Mouse (Mus musculus) intestine, postnatal 0 days (tissue): ENCODE data around the gene Zcrb1. TPM values are rescaled to one million over a fixed set of nuclear protein-coding genes. Genes with fewer than 3 reads are reported as not detected.

Experiments
- ATAC-seq: fragments of 200-750 bp; cut with Nextera tagmentation; 2 replicates; pipeline ENCODE4 v1.8.0; 2017; ENCODE audit warnings: mild to moderate bottlenecking, moderate TSS enrichment, moderate library complexity
- H3K27ac ChIP-seq: fragments of 300-500 bp; sonication (generic); 2 replicates; pipeline ENCODE4 v1.5.1; 2014; ENCODE audit warnings: mild to moderate bottlenecking, low read depth, low read length, moderate library complexity
- H3K27me3 ChIP-seq: fragments of 300-500 bp; sonication (generic); replicated peaks from 2 replicates; pipeline ENCODE4 v1.6.1; 2014; ENCODE audit warnings: low read length, mixed read lengths; ENCODE audit not compliant: control insufficient read depth, insufficient read depth
- H3K36me3 ChIP-seq: fragments of 300-500 bp; sonication (generic); 2 replicates; pipeline ENCODE4 v1.6.1; 2014; ENCODE audit warnings: mild to moderate bottlenecking, moderate library complexity; ENCODE audit not compliant: control insufficient read depth, insufficient read depth
- H3K4me1 ChIP-seq: fragments of 300-500 bp; sonication (generic); replicated peaks from 2 replicates; pipeline ENCODE4 v1.6.1; 2014; ENCODE audit warnings: antibody characterized with exemption, low read length, mixed read lengths; ENCODE audit not compliant: control insufficient read depth, insufficient read depth
- H3K4me2 ChIP-seq: fragments of 300-500 bp; sonication (generic); replicated peaks from 2 replicates; pipeline ENCODE4 v1.6.1; 2014; ENCODE audit warnings: low read depth, mild to moderate bottlenecking, moderate library complexity
- H3K4me3 ChIP-seq: fragments of 300-500 bp; sonication (generic); 2 replicates; pipeline ENCODE4 v1.5.1; 2014; ENCODE audit warnings: low read depth, low read length
- H3K9ac ChIP-seq: fragments of 300-500 bp; sonication (generic); 2 replicates; pipeline ENCODE4 v1.6.1; 2014; ENCODE audit warnings: mild to moderate bottlenecking, low read depth, low read length
- H3K9me3 ChIP-seq: fragments of 300-500 bp; sonication (generic); 2 replicates; pipeline ENCODE4 v1.6.1; 2016; ENCODE audit warnings: mixed run types; ENCODE audit not compliant: control insufficient read depth
- CTCF ChIP-seq: sonication (generic); IDR thresholded peaks from 2 replicates; pipeline ENCODE4 v1.5.1; 2016; ENCODE audit warnings: low read depth, mild to moderate bottlenecking, control low read depth, antibody characterized with exemption, moderate library complexity
- WGBS: fragments of 180-500 bp; shearing (Covaris S2); extraction: QIAGEN DNeasy Blood & Tissue Kit; methylation state at CpG from one replicate; pipeline ENCODE4 v1.1.7; 2014; 5-methylcytosine and 5-hydroxymethylcytosine counted together
- polyA plus RNA-seq: library from polyadenylated mRNA; unstranded; fragments of >200 nt; fragmentation: Nextera tagmentation; extraction: Ambion mirVana; gene quantifications from 2 replicates; pipeline ENCODE4 v1.2.1, GENCODE M21; 2015

Gene Zcrb1
- polyA plus RNA-seq, 1 experiment from 2014 or later: 99.5 TPM

- TF ChIP-seq CTCF: no peak
- ATAC-seq: no peak
- Histone ChIP-seq H3K36me3 (no peaks in the 10 kb centered on the region), H3K9me3 (no peaks in the 10 kb centered on the region), H3K9ac (no peak overlapping the region), H3K27ac (no peak overlapping the region), H3K27me3 (no peaks in the 10 kb centered on the region), H3K4me2 (no peak overlapping the region), H3K4me1 (no peaks in the 10 kb centered on the region), H3K4me3 (no peak overlapping the region)
- WGBS: 83% methylated on average over 7 of the region's 7 CpGs
Measured at GRCm38 (mm10) chr15:93405446-93405986, 7.4 kb upstream of the Zcrb1 start.

DNA sequence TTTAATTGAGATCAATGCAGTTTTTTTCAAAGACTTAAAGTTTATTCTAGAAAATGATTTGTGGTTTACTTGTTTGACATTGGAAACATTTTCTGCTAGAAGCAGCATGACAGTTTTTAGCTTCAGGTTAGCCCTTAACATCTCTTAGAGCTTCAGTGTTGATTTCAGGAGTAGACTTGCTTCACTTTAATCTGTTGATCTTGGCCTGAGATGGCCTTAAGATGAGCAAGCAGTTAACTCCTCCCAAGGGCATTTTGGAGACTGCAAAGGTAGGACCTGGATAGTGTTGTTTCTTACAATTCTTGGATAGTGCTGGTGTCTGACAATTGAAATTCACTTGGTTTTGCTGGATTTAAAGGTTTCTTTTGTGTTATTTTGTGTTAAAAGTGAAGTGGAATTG is 6.7 kb upstream of the Zcrb1 start:
- Histone ChIP-seq H3K27ac (no peak overlapping the region), H3K36me3 (no peaks in the 10 kb centered on the region), H3K4me1 (no peaks in the 10 kb centered on the region), H3K4me2 (no peak overlapping the region), H3K27me3 (no peaks in the 10 kb centered on the region), H3K9ac (no peak overlapping the region), H3K4me3 (no peak overlapping the region), H3K9me3 (no peaks in the 10 kb centered on the region)
- no peak for TF ChIP-seq CTCF
- no peak for ATAC-seq

GRCm38 (mm10) chr15:93402730-93403129 is 4.6 kb upstream of the Zcrb1 start:
- WGBS: 96% methylated on average over 2 of the region's 2 CpGs
- no peak for ATAC-seq
- no peaks in the 10 kb centered on the region for H3K9me3 ChIP-seq
- no peaks in the 10 kb centered on the region for H3K27me3 ChIP-seq
- TF ChIP-seq CTCF: no peak
- H3K4me3 ChIP-seq: no peak overlapping the region
- no peak overlapping the region for H3K4me2 ChIP-seq
- no peaks in the 10 kb centered on the region for H3K36me3 ChIP-seq
- H3K4me1 ChIP-seq: no peaks in the 10 kb centered on the region
- H3K27ac ChIP-seq: no peak overlapping the region
- no peak overlapping the region for H3K9ac ChIP-seq

DNA sequence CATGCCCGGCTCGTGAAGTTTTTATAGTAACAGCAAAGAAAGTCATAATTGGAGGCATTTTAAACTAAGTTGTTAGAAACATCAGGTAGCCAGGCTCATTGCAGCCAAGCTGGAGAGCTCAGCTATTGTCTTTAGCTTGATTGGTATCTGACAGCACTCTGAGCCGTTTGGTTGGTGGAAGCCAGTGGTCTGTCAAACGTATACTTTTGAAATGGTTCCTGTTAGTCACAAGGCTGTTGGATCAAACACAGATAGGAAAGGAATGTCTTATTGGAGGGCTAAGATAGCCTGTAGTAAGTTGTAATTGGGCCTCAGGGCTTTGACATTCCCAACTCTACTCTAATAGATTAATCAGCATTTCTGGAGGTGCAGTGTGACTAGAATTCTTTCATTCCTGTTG is 3.3 kb upstream of the Zcrb1 start:
- no peaks in the 10 kb centered on the region for H3K4me1 ChIP-seq
- H3K9me3 ChIP-seq: no peaks in the 10 kb centered on the region
- WGBS: 60% methylated on average over 4 of the region's 4 CpGs
- H3K27ac ChIP-seq: no peak overlapping the region
- no peak for TF ChIP-seq CTCF
- no peaks in the 10 kb centered on the region for H3K36me3 ChIP-seq
- no peak overlapping the region for H3K9ac ChIP-seq
- H3K4me3 ChIP-seq: no peak overlapping the region
- no peak overlapping the region for H3K4me2 ChIP-seq
- ATAC-seq: no peak
- H3K27me3 ChIP-seq: no peaks in the 10 kb centered on the region

DNA sequence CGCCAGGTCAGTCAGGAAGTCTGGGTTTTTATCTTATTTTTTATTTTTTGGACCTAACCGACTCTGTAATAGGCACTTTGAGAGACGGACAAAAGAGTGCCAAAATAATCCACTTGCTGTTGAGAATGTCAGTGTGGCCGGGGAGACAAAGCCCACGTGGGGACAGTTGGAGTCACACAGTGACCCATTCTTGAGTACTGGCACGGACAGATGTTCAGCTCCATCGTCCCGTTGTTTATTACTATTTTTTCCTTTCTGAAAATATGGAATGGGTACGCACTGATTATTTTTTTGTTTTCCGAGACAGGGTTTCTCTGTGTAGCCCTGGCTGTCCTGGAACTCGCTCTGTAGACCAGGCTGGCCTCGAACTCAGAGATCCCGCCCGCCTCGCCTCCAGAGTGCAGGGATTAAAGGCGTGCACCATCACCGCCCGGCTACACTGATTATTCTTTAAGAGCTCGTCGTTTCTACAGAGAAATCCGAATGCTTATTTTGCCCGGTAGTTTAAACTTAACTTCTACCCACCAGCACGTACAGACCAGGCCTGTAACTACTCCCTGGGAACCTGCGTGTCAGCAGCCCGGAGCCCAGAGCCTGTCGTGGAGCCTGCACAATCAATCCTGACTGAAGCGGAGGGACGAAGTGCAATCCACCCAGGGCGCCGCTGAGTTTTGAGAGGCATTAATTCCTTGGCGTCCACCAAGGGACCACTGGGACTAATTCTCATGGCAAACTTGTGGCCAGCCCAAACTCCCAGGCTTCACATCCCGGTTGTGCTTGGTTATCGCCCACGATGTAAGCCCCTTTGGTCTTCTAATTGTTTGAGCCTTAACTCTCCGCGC is 786 bp upstream of the Zcrb1 start:
- H3K9ac ChIP-seq: peak overlapping the region; percentile 98
- peak overlapping the region; percentile 98 for H3K4me3 ChIP-seq
- H3K4me2 ChIP-seq: peak overlapping the region; percentile 79
- 5% methylated on average over 36 of the region's 36 CpGs for WGBS
- 0 out of 2 replicates have a peak, but pooled peaks have one; percentile 9 for ATAC-seq
- peak overlapping the region; percentile 84 for H3K27ac ChIP-seq
- H3K27me3 ChIP-seq: no peaks in the 10 kb centered on the region
- no peaks in the 10 kb centered on the region for H3K4me1 ChIP-seq
- peaks cover 8% of the 10 kb centered on the region; the same call in 1 of the 2 replicates for H3K36me3 ChIP-seq
- H3K9me3 ChIP-seq: no peaks in the 10 kb centered on the region
- TF ChIP-seq CTCF: no peak

- WGBS: 2% methylated on average over 11 of the region's 11 CpGs
- no peak for TF ChIP-seq CTCF
Measured at GRCm38 (mm10) chr15:93397269-93397668, 865 bp downstream of the Zcrb1 start.

More at GRCm38 (mm10) chr15:93397269-93397668, 865 bp downstream of the Zcrb1 start:
- H3K9me3 ChIP-seq: no peaks in the 10 kb centered on the region
- no peak for ATAC-seq
- peak overlapping the region; percentile 98 for H3K9ac ChIP-seq
- H3K27ac ChIP-seq: no peak overlapping the region
- H3K4me2 ChIP-seq: peak overlapping the region; percentile 79
- H3K4me3 ChIP-seq: peak overlapping the region; percentile 98
- no peaks in the 10 kb centered on the region for H3K27me3 ChIP-seq
- H3K4me1 ChIP-seq: no peaks in the 10 kb centered on the region
- peaks cover 20% of the 10 kb centered on the region; the same call in 1 of the 2 replicates for H3K36me3 ChIP-seq
